Mouse (Mus musculus) forebrain, postnatal 0 days (tissue): ENCODE measurements around the gene Speg. TPM values are rescaled to one million over a fixed set of nuclear protein-coding genes. Genes with fewer than 3 reads are reported as not detected.

Source experiments
- ATAC-seq: fragments of 200-750 bp; cut with Nextera tagmentation; 2 replicates; pipeline ENCODE4 v1.8.0; 2017; ENCODE audit warnings: mild to moderate bottlenecking, moderate library complexity
- DNase-seq: peaks from one replicate; pipeline ENCODE4 v3.0.0-alpha.2; 2015
- H3K27ac ChIP-seq: fragments of 300-500 bp; sonication (generic); 2 replicates; pipeline ENCODE4 v1.5.1; 2014; ENCODE audit warnings: low read depth, mild to moderate bottlenecking, antibody characterized with exemption, low read length, moderate library complexity, mixed read lengths
- H3K27me3 ChIP-seq: fragments of 300-500 bp; sonication (generic); 2 replicates; pipeline ENCODE4 v1.6.1; 2014; ENCODE audit warnings: mild to moderate bottlenecking, low read length, mixed read lengths; ENCODE audit not compliant: insufficient read depth
- H3K36me3 ChIP-seq: fragments of 300-500 bp; sonication (generic); 2 replicates; pipeline ENCODE4 v1.6.1; 2014; ENCODE audit warnings: mild to moderate bottlenecking, moderate library complexity; ENCODE audit not compliant: insufficient read depth
- H3K4me1 ChIP-seq: fragments of 300-500 bp; sonication (generic); 2 replicates; pipeline ENCODE4 v1.6.1; 2014; ENCODE audit warnings: antibody characterized with exemption; ENCODE audit not compliant: insufficient read depth
- H3K4me2 ChIP-seq: fragments of 300-500 bp; sonication (generic); 2 replicates; pipeline ENCODE4 v1.6.1; 2014; ENCODE audit warnings: low read depth, mild to moderate bottlenecking, moderate library complexity
- H3K4me3 ChIP-seq: fragments of 300-500 bp; sonication (generic); 2 replicates; pipeline ENCODE4 v1.5.1; 2014; ENCODE audit warnings: low read depth, low read length, mixed read lengths
- H3K9ac ChIP-seq: fragments of 300-500 bp; sonication (generic); 2 replicates; pipeline ENCODE4 v1.6.1; 2014; ENCODE audit warnings: mild to moderate bottlenecking
- H3K9me3 ChIP-seq: fragments of 300-500 bp; sonication (generic); 2 replicates; pipeline ENCODE4 v1.6.1; 2016; ENCODE audit warnings: low read length
- CTCF ChIP-seq: sonication (generic); IDR thresholded peaks from 2 replicates; pipeline ENCODE4 v1.5.1; 2016; ENCODE audit warnings: antibody characterized with exemption, control low read depth, low read depth
- WGBS: fragments of 180-500 bp; shearing (Covaris S2); extraction: QIAGEN DNeasy Blood & Tissue Kit; methylation state at CpG from one replicate; pipeline ENCODE4 v1.1.7; 2014; 5-methylcytosine and 5-hydroxymethylcytosine counted together
- polyA plus RNA-seq: library from polyadenylated mRNA; unstranded; fragments of >200 nt; fragmentation: Nextera tagmentation; extraction: Ambion mirVana; gene quantifications from 2 replicates; pipeline ENCODE4 v1.2.1, GENCODE M21; 2015
- total RNA-seq: library from RNA; depleted of rRNA; stranded (reverse); fragments of >200 nt; gene quantifications from 2 replicates; pipeline ENCODE4 v1.2.3, GENCODE M21; 2014

Gene Speg
- total and polyA plus RNA-seq, 2 experiments from 2014 or later, result 20.6 to 44.4 TPM

DNA sequence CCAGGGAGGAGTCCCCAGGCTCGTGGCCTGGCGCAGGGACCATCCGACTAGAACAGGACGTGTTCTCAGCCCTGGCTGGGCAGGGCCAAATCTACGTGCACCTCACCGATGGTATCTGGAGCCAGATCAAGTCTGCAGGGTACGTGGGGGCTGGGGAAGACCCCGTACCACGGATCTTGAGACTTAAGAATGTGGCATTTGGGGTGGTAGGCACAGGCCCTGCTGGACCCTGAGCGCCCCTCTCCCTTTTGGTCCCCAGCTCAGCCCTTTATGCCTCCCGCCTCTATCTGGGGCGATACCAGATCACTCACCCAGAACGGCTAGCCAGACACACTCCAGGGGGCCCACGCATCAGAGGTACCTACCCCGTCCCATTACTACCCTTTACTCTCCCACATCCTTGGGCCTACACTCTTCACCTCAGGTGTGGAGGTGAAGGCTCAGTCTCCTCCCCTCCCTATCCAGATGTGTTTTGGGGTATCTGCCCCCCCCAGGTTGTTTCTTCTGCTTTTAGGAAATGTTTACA is 66.4 kb downstream of the Speg start:
- H3K4me3 ChIP-seq, result no peak overlapping the region
- ATAC-seq (no peak), DNase-seq (no peak)
- H3K27me3 ChIP-seq, result peaks cover 6% of the 10 kb centered on the region; the same call in 1 of the 2 replicates
- H3K9me3 ChIP-seq, result no peaks in the 10 kb centered on the region
- peaks cover 7% of the 10 kb centered on the region for H3K36me3 ChIP-seq
- H3K4me1 ChIP-seq, result peaks cover 14% of the 10 kb centered on the region; the same call in 1 of the 2 replicates
- TF ChIP-seq CTCF, result no peak
- no peak overlapping the region for H3K4me2 ChIP-seq
- 82% methylated on average over 15 of the region's 15 CpGs for WGBS
- H3K9ac ChIP-seq, result no peak overlapping the region
- no peak overlapping the region for H3K27ac ChIP-seq

DNA sequence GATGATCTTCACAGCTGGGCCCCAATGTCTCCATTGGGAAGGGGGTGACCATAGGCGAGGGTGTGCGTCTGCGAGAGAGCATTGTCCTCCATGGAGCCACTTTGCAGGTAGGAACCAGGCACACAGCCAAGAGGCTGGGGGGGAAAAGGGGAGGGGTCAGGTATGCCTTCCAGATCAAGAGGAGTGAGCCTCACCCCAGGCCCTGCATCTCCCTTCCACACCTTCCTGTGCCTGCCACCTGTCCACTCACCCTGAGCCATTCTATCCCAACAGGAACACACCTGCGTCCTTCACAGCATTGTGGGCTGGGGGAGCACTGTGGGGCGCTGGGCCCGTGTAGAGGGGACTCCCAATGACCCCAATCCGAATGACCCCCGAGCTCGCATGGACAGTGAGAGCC is 67.1 kb downstream of the Speg start:
- H3K4me1 ChIP-seq, result peaks cover 14% of the 10 kb centered on the region

DNA sequence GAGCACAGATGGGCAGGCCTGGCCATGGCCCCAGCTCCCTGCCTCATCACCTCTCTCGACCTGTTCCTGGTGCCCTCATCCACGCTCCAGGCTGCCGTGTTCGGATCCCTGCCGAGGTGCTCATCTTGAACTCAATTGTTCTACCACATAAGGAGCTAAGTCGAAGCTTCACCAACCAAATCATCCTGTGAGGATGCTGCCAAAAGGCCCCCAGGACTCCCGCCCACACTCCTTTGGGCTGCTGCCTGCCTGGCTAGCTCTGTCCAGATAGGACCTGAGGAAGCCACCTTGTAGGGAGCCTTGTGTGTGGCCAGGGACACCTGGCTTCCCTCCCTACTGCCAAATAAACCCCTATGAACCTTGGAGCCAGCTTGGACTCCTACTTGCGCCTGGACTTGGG is 67.7 kb downstream of the Speg start:
- peaks cover 7% of the 10 kb centered on the region for H3K36me3 ChIP-seq
- no peak overlapping the region for H3K4me3 ChIP-seq
- TF ChIP-seq CTCF, result no peak
- no peak for DNase-seq
- 23% methylated on average over 8 of the region's 8 CpGs for WGBS
- no peaks in the 10 kb centered on the region for H3K9me3 ChIP-seq
- peaks cover 14% of the 10 kb centered on the region for H3K4me1 ChIP-seq
- peaks cover 18% of the 10 kb centered on the region; the same call in 1 of the 2 replicates for H3K27me3 ChIP-seq
- ATAC-seq, result no peak
- no peak overlapping the region for H3K9ac ChIP-seq
- no peak overlapping the region for H3K4me2 ChIP-seq
- peak overlapping the region; percentile 50; the same call in 1 of the 2 replicates for H3K27ac ChIP-seq

More for the DNA sequence above, 67.1 kb downstream of the Speg start:
- no peaks in the 10 kb centered on the region for H3K9me3 ChIP-seq
- TF ChIP-seq CTCF, result no peak
- no peak overlapping the region for H3K9ac ChIP-seq
- no peak overlapping the region for H3K27ac ChIP-seq
- no peak overlapping the region for H3K4me3 ChIP-seq
- H3K4me2 ChIP-seq, result no peak overlapping the region
- ATAC-seq (no peak), DNase-seq (no peak)
- WGBS, result 82% methylated on average over 9 of the region's 9 CpGs
- peaks cover 12% of the 10 kb centered on the region; the same call in 1 of the 2 replicates for H3K27me3 ChIP-seq
- H3K36me3 ChIP-seq, result peaks cover 7% of the 10 kb centered on the region

DNA sequence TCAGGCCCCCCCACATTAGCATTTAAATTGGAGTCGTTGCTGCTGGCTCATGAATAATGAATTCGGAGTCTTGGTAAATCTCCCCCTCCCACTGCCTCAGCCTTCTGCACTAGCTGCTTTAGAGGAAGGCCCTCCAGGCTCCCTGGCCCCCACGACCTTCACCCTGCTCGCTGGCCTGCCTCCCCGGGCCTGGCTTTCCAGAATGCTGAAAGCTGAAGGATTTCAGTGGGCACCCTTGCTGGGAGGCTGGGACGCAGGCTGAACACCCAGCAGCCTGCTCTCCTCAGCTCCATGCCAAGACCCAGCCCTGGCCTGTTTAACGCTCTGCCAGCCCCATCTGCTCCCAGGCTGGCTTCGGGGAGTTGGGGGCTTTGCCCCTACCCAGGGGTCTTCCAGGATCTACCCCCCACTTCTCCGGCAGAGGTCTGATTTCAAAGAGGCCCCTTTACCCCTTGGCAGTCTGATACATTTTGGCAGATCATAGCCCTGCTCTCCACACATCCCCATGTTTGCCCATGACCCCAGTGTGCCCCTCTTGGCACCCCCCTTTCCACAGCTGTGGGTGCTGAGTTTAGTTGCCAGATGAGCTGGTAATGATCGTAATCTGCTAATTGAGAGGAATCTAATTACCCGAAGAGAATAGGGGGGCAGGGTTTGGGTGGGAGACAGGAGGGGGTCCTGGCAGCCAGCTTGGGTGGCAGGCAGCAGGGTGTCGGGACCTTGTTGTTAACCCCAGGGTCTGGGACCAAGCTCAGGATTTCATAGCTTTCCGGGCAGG is 68.3 kb downstream of the Speg start:
- Histone ChIP-seq H3K27ac (peak overlapping the region; percentile 50; the same call in 1 of the 2 replicates), H3K4me3 (no peak overlapping the region), H3K4me2 (no peak overlapping the region), H3K4me1 (peaks cover 14% of the 10 kb centered on the region), H3K9ac (0 out of 2 replicates have a peak overlapping the region, but pooled peaks have one; percentile 14), H3K27me3 (peaks cover 18% of the 10 kb centered on the region), H3K9me3 (no peaks in the 10 kb centered on the region), H3K36me3 (peaks cover 7% of the 10 kb centered on the region)
- no peak for TF ChIP-seq CTCF
- peak; percentile 59 for DNase-seq
- ATAC-seq, result peak; percentile 63
- 14% methylated on average over 13 of the region's 13 CpGs for WGBS

DNA sequence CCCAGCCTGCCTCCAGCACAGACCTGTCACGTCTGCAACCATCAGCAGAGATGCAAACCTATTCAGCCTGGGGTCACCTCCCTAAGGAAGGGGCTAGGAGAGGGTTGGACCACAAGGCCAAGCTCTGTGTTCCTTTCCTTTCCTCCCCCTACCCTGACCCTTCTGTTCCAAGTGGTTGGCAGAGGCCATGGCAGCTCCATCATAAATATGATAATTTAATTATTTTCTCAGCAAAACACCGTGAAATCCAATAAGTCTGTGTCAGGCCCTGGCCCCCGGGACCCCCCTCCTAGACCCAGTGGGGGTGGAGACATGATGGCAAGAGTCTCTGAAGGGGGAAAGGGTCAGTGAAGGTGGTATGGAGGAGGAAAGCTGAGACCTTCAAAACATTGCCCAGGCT is 69.1 kb downstream of the Speg start:
- H3K4me2 ChIP-seq, result no peak overlapping the region
- H3K4me1 ChIP-seq, result peaks cover 14% of the 10 kb centered on the region
- 37% methylated on average over 3 of the region's 3 CpGs for WGBS

DNA sequence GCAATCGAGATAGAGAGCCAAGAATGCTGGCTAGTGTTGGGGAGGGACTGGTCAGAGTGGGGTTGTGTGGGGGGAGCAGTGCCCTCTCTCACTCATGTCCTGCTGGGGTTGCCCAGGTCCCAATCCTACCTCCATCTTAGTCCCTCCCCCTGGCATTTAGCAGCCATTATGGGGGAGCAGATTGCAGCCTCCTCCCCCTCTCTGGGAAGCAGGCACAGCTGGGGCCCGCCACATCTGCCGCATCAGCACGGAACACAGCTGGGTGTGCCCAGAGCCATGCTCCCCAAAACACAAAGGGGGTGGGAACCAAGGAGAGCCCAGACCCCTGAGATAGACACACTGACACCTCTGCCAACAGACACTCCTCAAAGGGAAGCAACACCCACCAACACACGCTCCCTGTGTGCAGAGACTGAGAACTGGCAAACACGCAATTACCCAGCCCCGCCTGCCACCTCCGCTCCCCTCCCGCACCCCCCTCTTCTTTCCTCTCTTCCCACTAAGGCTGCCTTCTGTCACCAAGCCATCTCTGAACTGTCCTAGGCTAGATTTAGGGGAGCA is 70.1 kb downstream of the Speg start:
- 11% methylated on average over 9 of the region's 9 CpGs for WGBS
- Histone ChIP-seq H3K27ac (no peak overlapping the region), H3K9me3 (no peaks in the 10 kb centered on the region), H3K4me2 (peak overlapping the region; percentile 23), H3K27me3 (peaks cover 35% of the 10 kb centered on the region), H3K9ac (0 out of 2 replicates have a peak overlapping the region, but pooled peaks have one; percentile 22), H3K36me3 (peaks cover 7% of the 10 kb centered on the region; the same call in 1 of the 2 replicates), H3K4me1 (peaks cover 19% of the 10 kb centered on the region), H3K4me3 (no peak overlapping the region)
- ATAC-seq (peak; percentile 19), DNase-seq (peak; percentile 51)
- TF ChIP-seq CTCF, result no peak

More for the DNA sequence above, 69.1 kb downstream of the Speg start:
- no peak overlapping the region for H3K4me3 ChIP-seq
- no peak overlapping the region for H3K27ac ChIP-seq
- H3K27me3 ChIP-seq, result peaks cover 25% of the 10 kb centered on the region
- H3K9ac ChIP-seq, result no peak overlapping the region
- TF ChIP-seq CTCF, result no peak
- no peaks in the 10 kb centered on the region for H3K9me3 ChIP-seq
- no peak for ATAC-seq
- H3K36me3 ChIP-seq, result peaks cover 7% of the 10 kb centered on the region
- DNase-seq, result no peak
